Mouse (Mus musculus): ENCODE measurements at regions not wholly inside any gene's neighbourhood (a gene's known extent, or its start where the extent isn't known, plus 50 kb on each side); places are given as distances from the start of the nearest gene placed in this dataset.
A peak's percentile ranks its signal among the peaks of the same experiment; 100 is the strongest.
"Not testable (repeated sequence)": the region's sequence is repeated elsewhere in the genome, so short reads cannot be mapped to it uniquely, and the experiment has no call there.

DNA sequence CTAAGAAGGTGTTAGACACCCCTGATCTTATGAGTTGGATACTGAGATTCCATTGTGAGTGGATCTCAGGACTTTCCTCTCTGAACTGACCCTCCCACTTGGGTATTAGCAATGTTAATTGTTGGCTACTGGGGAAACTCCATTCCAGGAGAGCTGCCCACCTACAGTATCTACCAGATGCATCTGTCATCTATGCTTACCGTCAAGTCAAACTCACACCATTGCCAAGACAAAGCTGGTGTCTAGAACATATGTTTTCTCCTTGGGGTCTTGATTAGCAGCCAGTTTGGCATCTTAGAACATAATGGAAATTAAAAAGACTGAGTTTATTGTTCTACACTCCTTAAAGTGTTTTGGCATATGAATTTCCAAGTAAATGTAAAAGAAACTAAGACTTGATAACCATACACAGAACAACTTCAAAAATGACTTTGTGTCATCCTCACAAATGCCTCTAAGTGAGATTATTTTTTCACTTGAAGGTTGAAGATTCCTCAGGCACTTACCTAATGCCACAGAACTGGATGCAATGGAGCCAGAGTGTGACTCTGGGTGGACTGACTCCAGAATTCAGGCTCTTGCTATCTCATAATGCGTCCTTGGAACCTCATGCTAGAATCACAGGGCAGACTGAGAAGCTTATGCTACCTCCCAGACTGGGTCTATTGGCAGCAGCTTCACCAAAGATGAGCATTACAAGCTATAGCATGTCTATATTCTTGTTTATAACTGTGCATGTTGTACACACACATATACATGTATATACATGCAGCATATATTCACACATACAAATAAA lies 107.5 kb upstream of the Rnf152 start:
- no peak for DNase-seq (ENCODE audit: low read depth, low spot score)

GRCm38 (mm10) chr1:105462695-105463094 lies 106.2 kb upstream of the Rnf152 start:
- no peak for DNase-seq (ENCODE audit: low read depth, low spot score)

GRCm38 (mm10) chr1:105455783-105456182 lies 99.3 kb upstream of the Rnf152 start:
- DNase-seq (ENCODE audit: low read depth, low spot score) = not testable (repeated sequence)

GRCm38 (mm10) chr1:105454687-105455086 lies 98.2 kb upstream of the Rnf152 start:
- DNase-seq (ENCODE audit: low read depth, low spot score) = no peak

GRCm38 (mm10) chr1:105446212-105446611 lies 89.7 kb upstream of the Rnf152 start:
- no peak for DNase-seq (ENCODE audit: low read depth, low spot score)

DNA sequence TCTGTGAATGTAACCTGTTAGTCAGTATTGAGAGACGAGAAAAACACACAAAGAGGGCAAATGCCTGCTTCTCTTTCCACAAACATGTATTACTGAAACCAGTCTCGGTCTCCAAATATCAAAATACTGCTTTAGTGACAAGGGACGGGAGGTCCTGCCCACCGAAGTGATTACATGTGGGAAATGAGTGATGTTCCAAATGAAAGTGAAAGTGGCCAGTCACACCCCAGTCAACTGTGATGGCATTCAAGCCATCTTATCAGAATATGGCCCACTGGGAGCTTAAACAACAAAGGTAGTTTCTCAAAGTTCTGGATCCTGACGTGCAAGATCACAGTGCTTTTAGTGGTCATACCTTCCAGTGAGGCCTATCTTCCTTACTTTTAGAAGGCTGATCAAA lies 87.0 kb upstream of the Rnf152 start:
- DNase-seq (ENCODE audit: low read depth, low spot score) = no peak

- no peak for DNase-seq (ENCODE audit: low read depth, low spot score)
Measured at GRCm38 (mm10) chr1:105440296-105440695, 83.8 kb upstream of the Rnf152 start.

DNA sequence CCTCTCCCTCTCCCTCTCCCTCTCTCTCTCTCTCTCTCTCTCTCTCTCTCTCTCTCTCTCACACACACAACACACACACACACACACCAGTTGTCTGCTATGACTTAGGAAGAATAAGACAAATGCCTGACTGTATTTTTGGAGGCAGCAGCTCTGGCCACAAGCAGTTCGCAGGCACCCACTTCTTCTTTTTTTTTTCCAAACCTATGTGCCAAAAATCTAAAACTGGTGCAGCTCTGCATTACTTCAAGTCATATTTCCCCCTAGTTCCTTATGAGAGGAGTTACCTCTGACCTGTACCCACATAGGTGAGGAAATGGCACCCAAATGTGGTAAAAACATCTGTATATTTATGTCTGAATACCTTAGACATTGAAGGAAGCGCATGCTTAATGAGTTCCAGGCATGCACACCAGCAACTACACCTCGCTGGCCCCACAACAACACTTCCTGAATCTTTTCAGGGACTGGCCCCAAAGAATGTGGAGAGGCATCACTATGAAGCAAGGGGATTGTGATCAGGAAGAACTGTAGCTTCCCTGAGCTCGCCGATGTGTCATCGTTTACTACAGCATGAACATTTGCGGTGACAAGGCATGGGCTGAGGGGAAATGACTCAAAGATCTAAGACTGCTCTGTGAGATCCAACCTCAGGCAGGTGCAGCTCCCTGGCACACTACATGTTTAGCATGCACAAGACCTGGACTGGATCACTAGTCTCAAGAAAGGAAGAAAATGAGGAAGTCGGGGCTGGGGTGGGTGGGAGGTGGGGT lies 78.3 kb upstream of the Rnf152 start:
- peak; percentile 6 for DNase-seq (ENCODE audit: low read depth, low spot score)

- no peak for DNase-seq (ENCODE audit: low read depth, low spot score)
Measured at GRCm38 (mm10) chr1:105433949-105434348, 77.4 kb upstream of the Rnf152 start.

- DNase-seq (ENCODE audit: low read depth, low spot score) = peak; percentile 65
Measured at GRCm38 (mm10) chr1:105431803-105432202, 75.3 kb upstream of the Rnf152 start.

DNA sequence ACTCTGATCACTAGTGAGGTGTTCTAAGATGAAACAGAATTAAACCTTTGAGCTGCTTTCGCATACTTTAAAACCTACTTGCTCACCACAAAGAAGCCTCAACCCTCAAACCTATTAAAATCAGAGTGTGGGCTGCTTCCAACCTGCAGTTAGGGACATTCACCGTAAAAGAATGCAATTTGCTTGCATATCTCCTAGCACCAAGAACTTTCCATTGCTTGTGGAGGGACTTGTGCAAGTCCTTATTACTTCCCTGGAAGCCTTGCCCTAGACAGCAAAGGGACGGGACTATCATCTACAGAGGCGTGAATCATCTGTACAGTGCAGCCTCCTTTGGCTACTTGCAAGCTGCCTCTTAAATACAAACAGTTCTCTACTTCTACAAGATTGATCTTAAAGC lies 74.2 kb upstream of the Rnf152 start:
- DNase-seq (ENCODE audit: low read depth, low spot score) = no peak

DNA sequence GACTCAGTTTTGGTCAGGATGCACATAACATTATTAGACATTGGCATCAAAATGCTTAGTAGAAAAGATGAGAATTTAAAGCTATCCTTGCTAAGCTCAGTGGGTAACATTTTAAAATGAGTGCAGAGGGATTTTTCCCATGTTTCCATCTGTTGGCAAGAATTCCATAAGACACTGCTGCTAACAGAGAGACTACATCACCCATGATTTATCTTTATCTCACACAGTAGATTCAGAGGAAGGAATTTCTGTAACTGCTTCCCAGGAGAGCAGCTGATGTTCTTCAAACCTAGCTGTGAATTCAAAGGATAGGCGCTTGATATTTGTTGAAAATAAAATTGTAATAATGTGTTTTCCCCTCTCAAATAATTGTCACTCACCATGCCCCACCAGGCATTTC lies 71.7 kb upstream of the Rnf152 start:
- DNase-seq (ENCODE audit: low read depth, low spot score) = no peak

- no peak for DNase-seq (ENCODE audit: low read depth, low spot score)
Measured at GRCm38 (mm10) chr1:105426086-105426485, 69.6 kb upstream of the Rnf152 start.

GRCm38 (mm10) chr1:105423380-105423779 lies 66.9 kb upstream of the Rnf152 start:
- no peak for DNase-seq (ENCODE audit: low read depth, low spot score)

DNA sequence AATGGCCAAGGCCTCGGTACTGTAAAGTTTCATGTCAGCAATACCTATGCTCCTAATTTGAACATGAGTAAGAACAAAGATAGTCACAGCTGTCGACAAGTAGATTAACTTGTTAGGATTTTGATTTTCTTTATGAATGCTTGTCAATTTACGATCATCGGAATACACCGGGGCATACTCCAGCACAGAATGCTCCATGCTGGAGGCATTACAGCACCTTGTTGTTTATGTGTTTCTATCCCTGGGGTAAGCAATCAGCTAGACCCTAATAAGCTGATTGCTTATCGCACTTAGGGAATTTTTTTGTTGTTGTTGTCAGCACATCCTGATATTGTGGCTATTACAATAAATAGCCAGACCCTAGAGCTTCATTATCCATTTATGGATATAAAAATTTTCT lies 66.4 kb upstream of the Rnf152 start:
- DNase-seq (ENCODE audit: low read depth, low spot score) = no peak

DNA sequence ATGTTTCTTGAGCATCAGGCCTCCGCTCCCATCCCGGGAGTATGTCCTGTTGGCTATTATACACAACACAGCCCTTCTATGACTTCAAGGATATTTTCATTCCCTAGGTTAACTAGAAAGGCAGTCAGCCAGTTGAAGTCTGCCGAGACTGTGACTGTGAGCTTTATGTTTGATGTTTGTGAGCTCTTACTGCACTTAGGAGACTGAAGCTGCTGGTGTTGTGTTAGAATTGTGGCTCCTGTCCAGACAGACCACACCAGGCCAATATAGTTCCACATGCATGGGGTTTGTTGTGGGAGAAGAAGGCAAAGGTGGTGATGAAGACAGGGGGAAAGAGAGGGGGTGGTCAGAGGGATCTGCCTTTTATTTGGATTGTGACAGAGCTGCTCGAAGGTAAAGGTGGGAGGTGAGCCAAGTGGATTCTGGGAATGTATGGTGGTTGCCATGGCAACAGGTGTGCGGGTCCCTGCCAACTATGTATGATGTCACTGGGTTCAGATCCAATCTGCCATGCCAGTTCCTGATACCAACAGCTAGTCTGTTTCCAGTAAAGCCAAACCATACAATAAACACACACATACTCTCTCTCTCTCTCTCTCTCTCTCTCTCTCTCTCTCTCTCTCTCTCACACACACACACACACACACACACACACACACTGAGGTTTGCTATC lies 64.0 kb upstream of the Rnf152 start:
- DNase-seq (ENCODE audit: low read depth, low spot score) = no peak

Data from 3T3-L1 (cell line).